ENCODE assay signal across 8 mouse cellular contexts in the genomic region with DNA sequence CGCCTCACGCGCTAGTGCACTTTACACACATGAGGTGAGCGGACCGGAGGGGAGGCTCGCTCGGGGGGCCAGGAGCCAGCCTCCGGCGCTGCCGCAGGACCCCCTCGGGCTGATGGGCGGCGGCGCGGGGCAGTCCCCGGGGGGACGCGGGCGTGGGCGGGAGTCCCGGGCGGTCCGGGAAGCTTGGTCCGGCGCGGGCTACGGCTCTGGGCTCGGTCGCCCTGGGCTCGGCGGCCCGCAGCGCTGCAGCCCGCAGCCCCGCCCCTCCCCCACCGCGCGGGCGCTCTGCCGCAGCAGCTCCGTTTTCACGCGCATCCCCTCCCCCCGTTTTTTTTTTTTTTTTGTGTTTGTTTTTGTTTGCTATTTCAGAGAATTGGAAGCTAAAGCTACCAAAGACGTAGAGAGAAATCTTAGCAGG. TPM values are rescaled to one million over a fixed set of nuclear protein-coding genes. Genes with fewer than 3 reads are reported as not detected.
DNase-seq lines count a peak whose midpoint lies in the region; ATAC-seq and TF ChIP-seq lines count a peak whose summit lies in the region.

No protein-coding gene starts in this region.

- peak overlapping the region; percentile 68 for H3K4me2 ChIP-seq in lung, embryonic 14.5 days
- peak overlapping the region; percentile 64 for H3K4me2 ChIP-seq in liver, embryonic 16.5 days (ENCODE audit: low read depth, low read length)

- peak overlapping the region; percentile 97 for H3K9ac ChIP-seq in lung, embryonic 14.5 days
- peak overlapping the region; percentile 99 for H3K9ac ChIP-seq in liver, embryonic 16.5 days (ENCODE audit: low read depth, low read length)

- TF ChIP-seq CTCF in lung, embryonic 14.5 days (IDR thresholded peaks at IDR 0.05; ENCODE audit: low read depth), result no peak

- H3K36me3 ChIP-seq in lung, embryonic 14.5 days (ENCODE audit: insufficient read depth), result peaks cover 23% of the 10 kb centered on the region; the same call in 1 of the 2 replicates
- peaks cover 5% of the 10 kb centered on the region; the same call in 1 of the 2 replicates for H3K36me3 ChIP-seq in liver, embryonic 16.5 days (ENCODE audit: control insufficient read depth, insufficient read depth)

- no peak for ATAC-seq in CD4-positive, CD25-positive, alpha-beta regulatory T cell, adult 4 months
- ATAC-seq in lung, embryonic 14.5 days (ENCODE audit: insufficient read depth), result peak; percentile 78
- ATAC-seq in liver, embryonic 16.5 days (ENCODE audit: low read depth), result peak; percentile 74

- peak overlapping the region; percentile 98 for H3K27ac ChIP-seq in lung, embryonic 14.5 days (ENCODE audit: low read depth)
- H3K27ac ChIP-seq in liver, embryonic 16.5 days (ENCODE audit: low read length), result peak overlapping the region; percentile 93

- intact Hi-C loops in left cerebral cortex, postnatal 25 days (cut with DNase I), result loop anchor here (1.0 to 2.0 kb wide), 2 partner anchors 40 to 58 kb away; no protein-coding TSS in a partner anchor
- intact Hi-C loops in left cerebral cortex, postnatal 14 days (cut with DNase I), result no loop called here

- no peaks in the 10 kb centered on the region for H3K4me1 ChIP-seq in lung, embryonic 14.5 days (ENCODE audit: insufficient read depth)
- peaks cover 5% of the 10 kb centered on the region for H3K4me1 ChIP-seq in liver, embryonic 16.5 days (ENCODE audit: control insufficient read depth, low read depth, low read length)

- peak overlapping the region; percentile 99 for H3K4me3 ChIP-seq in lung, embryonic 14.5 days (ENCODE audit: low read depth, low read length)
- peak overlapping the region; percentile 99 for H3K4me3 ChIP-seq in liver, embryonic 16.5 days (ENCODE audit: low read depth, low read length)

- no peaks in the 10 kb centered on the region for H3K27me3 ChIP-seq in lung, embryonic 14.5 days (ENCODE audit: insufficient read depth, low read length)
- no peaks in the 10 kb centered on the region for H3K27me3 ChIP-seq in liver, embryonic 16.5 days (ENCODE audit: control insufficient read depth, insufficient read depth, low read depth, low read length)

- under 1% methylated on average over 35 of the region's 45 CpGs for WGBS in lung, embryonic 14.5 days
- WGBS in liver, embryonic 16.5 days (ENCODE audit: insufficient replicate concordance), result under 1% methylated on average over 35 of the region's 45 CpGs

- peak; percentile 65 for DNase-seq in CD4-positive, CD25-positive, alpha-beta regulatory T cell, adult 2 months (ENCODE audit: low read depth, low spot score)
- peak; percentile 41 for DNase-seq in lung, embryonic 14.5 days
- DNase-seq in lung, postnatal 4 days, result no peak
- peak; percentile 53 for DNase-seq in gastrocnemius, postnatal 10 days
- DNase-seq in left cerebral cortex, postnatal 25 days (ENCODE audit: low spot score in 2 of 2), result no peak
- DNase-seq in left cerebral cortex, postnatal 14 days (ENCODE audit: low spot score in 2 of 2), result no peak

- no peaks in the 10 kb centered on the region for H3K9me3 ChIP-seq in lung, embryonic 14.5 days (ENCODE audit: low read depth, low read length)
- H3K9me3 ChIP-seq in liver, embryonic 16.5 days (replicated peaks; ENCODE audit: control insufficient read depth, low read length), result no peaks in the 10 kb centered on the region

RNA-seq across cellular contexts. Expression of a gene that starts 0.6 kb away (rescaled TPM):
- polyA plus RNA-seq in CD4-positive, CD25-positive, alpha-beta regulatory T cell, adult 4 months (2017; shearing (Covaris generic)), result 100 to 1,000 TPM in 1 of 2 experiments, 10 to 100 TPM in 1; 41.3 to 135 TPM
- 47.6 and 48.3 TPM in 2 replicates for polyA plus RNA-seq in lung, embryonic 14.5 days (2014; fragmentation: Nextera tagmentation; extraction: Ambion mirVana)
- 10 to 100 TPM; 21.9 to 36.0 TPM for total RNA-seq in gastrocnemius, postnatal 10 days (2021)
- polyA plus RNA-seq in liver, embryonic 16.5 days (2015; fragmentation: Nextera tagmentation; extraction: Ambion mirVana), result 11.9 and 12.7 TPM in 2 replicates
- 10 to 100 TPM; 49.6 to 54.1 TPM for total RNA-seq in left cerebral cortex, postnatal 25 days (2021)
- total RNA-seq in left cerebral cortex, postnatal 14 days (2021), result 10 to 100 TPM; 44.5 to 52.2 TPM

Comparison
In these comparisons a context has a peak if more than half of its experiments do, and no peak if none do; other contexts are left out.
1. DNase-seq: peak in CD4-positive, CD25-positive, alpha-beta regulatory T cell, adult 2 months (single experiment), lung, embryonic 14.5 days (single experiment) and gastrocnemius, postnatal 10 days (single experiment); none in lung, postnatal 4 days (0 of 2), left cerebral cortex, postnatal 25 days (0 of 2) and left cerebral cortex, postnatal 14 days (0 of 2).